Mouse (Mus musculus): ENCODE measurements around the gene Sct. TPM values are rescaled to one million over a fixed set of nuclear protein-coding genes. Genes with fewer than 3 reads are reported as not detected.

Sct gene
- polyA plus RNA-seq, 1 experiment from 2014 or later, result 1.6 TPM

- Histone ChIP-seq H3K9ac (ENCODE audit: low read length) (no peak overlapping the region), H3K9me3 (ENCODE audit: control insufficient read depth, low read length) (no peaks in the 10 kb centered on the region), H3K27ac (replicated peaks in 1 of 2; ENCODE audit: control insufficient read depth in 1 of 2, insufficient read depth in 1 of 2, low read depth in 2 of 2, low read length in 2 of 2) (no peak overlapping the region), H3K4me1 (ENCODE audit: control insufficient read depth in 2 of 2, insufficient read depth in 2 of 2, low read length in 2 of 2) (peaks cover 4 to 17% of the 10 kb centered on the region in 2 experiments; a peak in 3 of 4 replicates), H3K27me3 (ENCODE audit: control insufficient read depth, insufficient read depth, low read length) (peaks cover 27% of the 10 kb centered on the region), H3K4me2 (ENCODE audit: low read length) (no peak overlapping the region), H3K36me3 (ENCODE audit: control insufficient read depth, insufficient read depth, low read length) (peaks cover 51% of the 10 kb centered on the region), H3K4me3 (ENCODE audit: control insufficient read depth in 1 of 2, insufficient read depth in 1 of 2, low read depth in 1 of 2, low read length in 2 of 2) (no peak overlapping the region)
- WGBS, result 83% methylated on average over 3 of the region's 3 CpGs
- ATAC-seq (ENCODE audit: insufficient number of reproducible peaks, insufficient read depth, low FRiP score, low read depth), result no peak
These were observed 19.2 kb upstream of the Sct start for GRCm38 (mm10) chr7:141297926-141298650.

GRCm38 (mm10) chr7:141294479-141294878 lies 15.5 kb upstream of the Sct start:
- peak overlapping the region; percentile 49; the same call in 1 of the 2 replicates for H3K9ac ChIP-seq (ENCODE audit: low read length)
- H3K27me3 ChIP-seq (ENCODE audit: control insufficient read depth, insufficient read depth, low read length), result peaks cover 62% of the 10 kb centered on the region
- peaks cover 4 to 22% of the 10 kb centered on the region in 2 experiments; a peak in 3 of 4 replicates for H3K4me1 ChIP-seq (ENCODE audit: control insufficient read depth in 2 of 2, insufficient read depth in 2 of 2, low read length in 2 of 2)
- ATAC-seq (ENCODE audit: insufficient number of reproducible peaks, insufficient read depth, low FRiP score, low read depth), result no peak
- 5% methylated on average over 22 of the region's 22 CpGs for WGBS
- no peaks in the 10 kb centered on the region for H3K9me3 ChIP-seq (ENCODE audit: control insufficient read depth, low read length)
- peaks cover 16% of the 10 kb centered on the region for H3K36me3 ChIP-seq (ENCODE audit: control insufficient read depth, insufficient read depth, low read length)
- H3K27ac ChIP-seq (replicated peaks in 1 of 2; ENCODE audit: control insufficient read depth in 1 of 2, insufficient read depth in 1 of 2, low read depth in 2 of 2, low read length in 2 of 2), result no peak overlapping the region
- peak overlapping the region; percentile 74 for H3K4me2 ChIP-seq (ENCODE audit: low read length)
- H3K4me3 ChIP-seq (ENCODE audit: control insufficient read depth in 1 of 2, insufficient read depth in 1 of 2, low read depth in 1 of 2, low read length in 2 of 2), result peak overlapping the region; percentile 24 to 44

- H3K4me1 ChIP-seq (ENCODE audit: control insufficient read depth in 2 of 2, insufficient read depth in 2 of 2, low read length in 2 of 2), result peaks cover 4 to 22% of the 10 kb centered on the region in 2 experiments; a peak in 3 of 4 replicates
- no peak for ATAC-seq (ENCODE audit: insufficient number of reproducible peaks, insufficient read depth, low FRiP score, low read depth)
- H3K4me3 ChIP-seq (ENCODE audit: control insufficient read depth in 1 of 2, insufficient read depth in 1 of 2, low read depth in 1 of 2, low read length in 2 of 2), result peak overlapping the region; percentile 24 to 44
- no peak overlapping the region for H3K27ac ChIP-seq (replicated peaks in 1 of 2; ENCODE audit: control insufficient read depth in 1 of 2, insufficient read depth in 1 of 2, low read depth in 2 of 2, low read length in 2 of 2)
- peaks cover 63% of the 10 kb centered on the region for H3K27me3 ChIP-seq (ENCODE audit: control insufficient read depth, insufficient read depth, low read length)
- H3K36me3 ChIP-seq (ENCODE audit: control insufficient read depth, insufficient read depth, low read length), result peaks cover 12% of the 10 kb centered on the region
- H3K4me2 ChIP-seq (ENCODE audit: low read length), result peak overlapping the region; percentile 74
- peak overlapping the region; percentile 49; the same call in 1 of the 2 replicates for H3K9ac ChIP-seq (ENCODE audit: low read length)
- no peaks in the 10 kb centered on the region for H3K9me3 ChIP-seq (ENCODE audit: control insufficient read depth, low read length)
- 1% methylated on average over 53 of the region's 53 CpGs for WGBS
These were observed 15.0 kb upstream of the Sct start for GRCm38 (mm10) chr7:141293852-141294471.

GRCm38 (mm10) chr7:141292583-141293388 lies 13.9 kb upstream of the Sct start:
- no peaks in the 10 kb centered on the region for H3K9me3 ChIP-seq (ENCODE audit: control insufficient read depth, low read length)
- H3K9ac ChIP-seq (ENCODE audit: low read length), result no peak overlapping the region
- WGBS, result 40% methylated on average over 15 of the region's 15 CpGs
- peak overlapping the region; percentile 75 for H3K4me2 ChIP-seq (ENCODE audit: low read length)
- H3K27ac ChIP-seq (replicated peaks in 1 of 2; ENCODE audit: control insufficient read depth in 1 of 2, insufficient read depth in 1 of 2, low read depth in 2 of 2, low read length in 2 of 2), result no peak overlapping the region
- peaks cover 63% of the 10 kb centered on the region for H3K27me3 ChIP-seq (ENCODE audit: control insufficient read depth, insufficient read depth, low read length)
- peak overlapping the region in 1 of 2 experiments; percentile 39; a peak in 2 of 4 replicates for H3K4me3 ChIP-seq (ENCODE audit: control insufficient read depth in 1 of 2, insufficient read depth in 1 of 2, low read depth in 1 of 2, low read length in 2 of 2)
- H3K36me3 ChIP-seq (ENCODE audit: control insufficient read depth, insufficient read depth, low read length), result peaks cover 9% of the 10 kb centered on the region
- ATAC-seq (ENCODE audit: insufficient number of reproducible peaks, insufficient read depth, low FRiP score, low read depth), result no peak
- peaks cover 4 to 22% of the 10 kb centered on the region in 2 experiments; a peak in 3 of 4 replicates for H3K4me1 ChIP-seq (ENCODE audit: control insufficient read depth in 2 of 2, insufficient read depth in 2 of 2, low read length in 2 of 2)

- no peak; the same call in 1 of the 2 replicates for ATAC-seq (ENCODE audit: insufficient number of reproducible peaks, insufficient read depth, low FRiP score, low read depth)
- no peak within 1 kb of the TSS for H3K27ac ChIP-seq (replicated peaks in 1 of 2; ENCODE audit: control insufficient read depth in 1 of 2, insufficient read depth in 1 of 2, low read depth in 2 of 2, low read length in 2 of 2)
- no peaks in the 10 kb centered on the region for H3K9me3 ChIP-seq (ENCODE audit: control insufficient read depth, low read length)
- H3K36me3 ChIP-seq (ENCODE audit: control insufficient read depth, insufficient read depth, low read length), result peaks cover 4% of the 10 kb centered on the region
- H3K27me3 ChIP-seq (ENCODE audit: control insufficient read depth, insufficient read depth, low read length), result peaks cover 63% of the 10 kb centered on the region
- peak within 1 kb of the TSS; percentile 44 for H3K9ac ChIP-seq (ENCODE audit: low read length)
- 3% methylated on average over 35 of the region's 46 CpGs for WGBS
- H3K4me3 ChIP-seq (ENCODE audit: control insufficient read depth in 1 of 2, insufficient read depth in 1 of 2, low read depth in 1 of 2, low read length in 2 of 2), result peak within 1 kb of the TSS; percentile 35 to 39
- peaks cover 4 to 22% of the 10 kb centered on the region in 2 experiments; a peak in 3 of 4 replicates for H3K4me1 ChIP-seq (ENCODE audit: control insufficient read depth in 2 of 2, insufficient read depth in 2 of 2, low read length in 2 of 2)
- peak within 1 kb of the TSS; percentile 75 for H3K4me2 ChIP-seq (ENCODE audit: low read length)
These were observed 13.1 kb upstream of the Sct start, which contains the start of gene Drd4 for GRCm38 (mm10) chr7:141291921-141292582. TSS of gene Drd4 (plus strand) at chr7:141292006.

- 61% methylated on average over 3 of the region's 3 CpGs for WGBS
- H3K4me3 ChIP-seq (ENCODE audit: control insufficient read depth in 1 of 2, insufficient read depth in 1 of 2, low read depth in 1 of 2, low read length in 2 of 2), result no peak overlapping the region
- peaks cover 0 to 5% of the 10 kb centered on the region in 2 experiments; a peak in 2 of 4 replicates for H3K4me1 ChIP-seq (ENCODE audit: control insufficient read depth in 2 of 2, insufficient read depth in 2 of 2, low read length in 2 of 2)
- H3K4me2 ChIP-seq (ENCODE audit: low read length), result no peak overlapping the region
- H3K9ac ChIP-seq (ENCODE audit: low read length), result no peak overlapping the region
- H3K36me3 ChIP-seq (ENCODE audit: control insufficient read depth, insufficient read depth, low read length), result no peaks in the 10 kb centered on the region
- H3K9me3 ChIP-seq (ENCODE audit: control insufficient read depth, low read length), result no peaks in the 10 kb centered on the region
- H3K27ac ChIP-seq (replicated peaks in 1 of 2; ENCODE audit: control insufficient read depth in 1 of 2, insufficient read depth in 1 of 2, low read depth in 2 of 2, low read length in 2 of 2), result no peak overlapping the region
- H3K27me3 ChIP-seq (ENCODE audit: control insufficient read depth, insufficient read depth, low read length), result peaks cover 36% of the 10 kb centered on the region
- ATAC-seq (ENCODE audit: insufficient number of reproducible peaks, insufficient read depth, low FRiP score, low read depth), result no peak
These were observed 9.1 kb upstream of the Sct start for GRCm38 (mm10) chr7:141288042-141288441.

GRCm38 (mm10) chr7:141282756-141283155 lies 3.8 kb upstream of the Sct start:
- ATAC-seq (ENCODE audit: insufficient number of reproducible peaks, insufficient read depth, low FRiP score, low read depth), result no peak
- Histone ChIP-seq H3K4me2 (ENCODE audit: low read length) (no peak overlapping the region), H3K4me1 (ENCODE audit: control insufficient read depth in 2 of 2, insufficient read depth in 2 of 2, low read length in 2 of 2) (peaks cover 2 to 12% of the 10 kb centered on the region in 2 experiments; a peak in 3 of 4 replicates), H3K9me3 (ENCODE audit: control insufficient read depth, low read length) (no peaks in the 10 kb centered on the region), H3K27me3 (ENCODE audit: control insufficient read depth, insufficient read depth, low read length) (peaks cover 17% of the 10 kb centered on the region; the same call in 1 of the 2 replicates), H3K36me3 (ENCODE audit: control insufficient read depth, insufficient read depth, low read length) (no peaks in the 10 kb centered on the region), H3K4me3 (ENCODE audit: control insufficient read depth in 1 of 2, insufficient read depth in 1 of 2, low read depth in 1 of 2, low read length in 2 of 2) (no peak overlapping the region), H3K27ac (replicated peaks in 1 of 2; ENCODE audit: control insufficient read depth in 1 of 2, insufficient read depth in 1 of 2, low read depth in 2 of 2, low read length in 2 of 2) (no peak overlapping the region), H3K9ac (ENCODE audit: low read length) (no peak overlapping the region)
- WGBS, result 78% methylated on average over 4 of the region's 4 CpGs

Data from heart, embryonic 14.5 days (tissue).